Mouse (Mus musculus): ENCODE measurements around the gene Gyg. TPM values are rescaled to one million over a fixed set of nuclear protein-coding genes. Genes with fewer than 3 reads are reported as not detected.

Gyg gene
- polyA plus RNA-seq (2015; fragmentation: Nextera tagmentation; extraction: Ambion mirVana): 686 and 787 TPM in 2 replicates

DNA sequence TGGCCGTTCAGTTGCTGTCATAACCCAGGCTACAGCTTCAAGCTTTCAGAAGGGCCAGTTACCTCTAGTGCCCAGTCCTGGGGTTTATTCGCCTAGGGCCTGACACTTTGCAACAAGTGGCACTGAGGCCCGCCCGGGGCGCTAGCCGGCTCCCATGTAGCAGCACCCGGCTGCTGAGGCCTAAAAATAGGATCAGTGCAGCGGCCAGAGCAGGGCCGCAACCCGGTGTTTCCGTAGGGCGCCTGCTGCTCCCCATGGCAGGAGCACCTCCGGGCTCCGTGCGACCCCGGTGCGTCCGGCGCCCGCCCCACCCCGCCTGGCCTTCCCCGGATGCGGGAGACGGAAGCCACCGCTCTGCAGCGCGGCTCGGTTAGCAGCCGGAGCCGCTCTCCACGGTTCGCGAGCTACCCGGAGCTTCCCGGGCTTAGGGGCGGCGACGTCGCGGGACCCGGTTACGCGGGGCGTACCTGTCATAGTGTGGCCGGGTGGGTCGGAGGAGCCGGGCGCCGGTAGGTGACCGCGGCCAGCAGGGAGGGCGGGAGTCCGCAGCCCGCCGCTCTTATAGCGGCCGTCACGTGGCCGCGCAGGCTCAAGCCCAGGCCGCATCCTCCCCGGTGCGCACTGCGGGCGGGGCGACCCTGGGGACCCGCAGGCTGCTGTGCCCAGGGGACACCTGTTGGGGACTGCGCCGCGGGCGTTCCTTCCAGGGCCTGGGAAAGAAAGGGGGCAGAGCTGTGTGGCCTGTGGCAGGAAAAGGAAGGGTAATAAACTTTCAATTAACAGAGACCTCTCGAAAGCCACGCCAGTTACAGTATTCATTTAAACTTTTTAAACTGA, at the start of gene Gyg:
Gene Gyg, minus strand, starts transcription at position 787 of the 837 bp plus-strand sequence.
- H3K4me3 ChIP-seq: peak within 1 kb of the TSS; percentile 95
- H3K27me3 ChIP-seq (replicated peaks): no peaks in the 10 kb centered on the region
- peak; percentile 87 for ATAC-seq (ENCODE audit: extremely low read depth, insufficient number of reproducible peaks, low FRiP score, low TSS enrichment)
- peak within 1 kb of the TSS; percentile 79 for H3K4me2 ChIP-seq
- peak within 1 kb of the TSS; percentile 96 for H3K27ac ChIP-seq (replicated peaks)
- H3K9me3 ChIP-seq: peaks cover 6% of the 10 kb centered on the region
- H3K4me1 ChIP-seq: peaks cover 40% of the 10 kb centered on the region
- WGBS: under 1% methylated on average over 72 of the region's 73 CpGs
- peak within 1 kb of the TSS; percentile 99 for H3K9ac ChIP-seq
- peaks cover 35% of the 10 kb centered on the region for H3K36me3 ChIP-seq

DNA sequence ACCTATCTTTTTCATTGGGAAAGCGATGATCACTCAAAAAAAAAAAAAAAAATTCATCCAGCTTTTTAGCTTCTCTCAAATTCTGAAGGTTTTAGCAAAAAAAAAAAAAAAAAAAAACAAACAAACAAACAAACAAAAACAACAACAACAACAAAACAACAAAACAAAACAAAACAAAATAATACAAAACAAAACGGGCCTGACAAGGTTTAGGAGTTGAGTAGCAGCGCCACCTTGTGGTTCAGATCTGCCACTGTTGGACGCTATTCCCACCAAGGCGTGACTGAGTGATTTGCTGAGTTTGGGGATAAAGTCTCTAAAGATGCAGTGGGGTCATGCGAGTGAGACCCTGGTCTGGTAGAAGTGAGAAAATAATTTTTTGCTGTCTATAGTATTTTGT, 43.8 kb upstream of the Gyg start:
- H3K4me2 ChIP-seq: no peak overlapping the region
- H3K27ac ChIP-seq (replicated peaks): no peak overlapping the region
- no peak overlapping the region for H3K9ac ChIP-seq
- no peak for ATAC-seq (ENCODE audit: extremely low read depth, insufficient number of reproducible peaks, low FRiP score, low TSS enrichment)
- WGBS: 25% methylated on average over 6 of the region's 6 CpGs
- no peak overlapping the region for H3K4me3 ChIP-seq
- no peaks in the 10 kb centered on the region for H3K9me3 ChIP-seq
- H3K36me3 ChIP-seq: no peaks in the 10 kb centered on the region
- H3K4me1 ChIP-seq: peaks cover 11% of the 10 kb centered on the region
- no peaks in the 10 kb centered on the region for H3K27me3 ChIP-seq (replicated peaks)

DNA sequence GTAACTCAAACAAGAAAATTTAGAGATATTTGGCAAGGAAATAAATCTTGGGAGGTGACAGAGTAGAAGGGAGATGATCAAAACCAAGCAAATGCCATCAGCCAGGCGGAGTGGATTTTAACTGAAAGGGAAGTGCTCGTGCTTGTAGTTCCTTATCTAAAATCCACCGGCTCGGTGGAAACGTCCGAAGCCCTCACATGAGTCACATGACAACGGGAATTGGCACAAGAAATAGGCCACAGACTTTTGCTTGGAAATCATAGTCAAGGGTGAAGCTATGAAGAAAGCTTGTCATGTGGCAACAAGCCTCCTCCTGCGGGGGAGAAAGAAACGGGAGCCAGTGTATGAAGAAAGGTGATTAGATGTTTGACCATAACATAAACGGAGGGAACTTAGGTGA, 42.8 kb upstream of the Gyg start:
- H3K27me3 ChIP-seq (replicated peaks): no peaks in the 10 kb centered on the region
- H3K9me3 ChIP-seq: no peaks in the 10 kb centered on the region
- peak overlapping the region; percentile 27 for H3K4me2 ChIP-seq
- no peak overlapping the region for H3K27ac ChIP-seq (replicated peaks)
- no peaks in the 10 kb centered on the region for H3K36me3 ChIP-seq
- no peak overlapping the region for H3K4me3 ChIP-seq
- no peak overlapping the region for H3K9ac ChIP-seq
- H3K4me1 ChIP-seq: peaks cover 11% of the 10 kb centered on the region
- 29% methylated on average over 10 of the region's 10 CpGs for WGBS
- ATAC-seq (ENCODE audit: extremely low read depth, insufficient number of reproducible peaks, low FRiP score, low TSS enrichment): no peak

DNA sequence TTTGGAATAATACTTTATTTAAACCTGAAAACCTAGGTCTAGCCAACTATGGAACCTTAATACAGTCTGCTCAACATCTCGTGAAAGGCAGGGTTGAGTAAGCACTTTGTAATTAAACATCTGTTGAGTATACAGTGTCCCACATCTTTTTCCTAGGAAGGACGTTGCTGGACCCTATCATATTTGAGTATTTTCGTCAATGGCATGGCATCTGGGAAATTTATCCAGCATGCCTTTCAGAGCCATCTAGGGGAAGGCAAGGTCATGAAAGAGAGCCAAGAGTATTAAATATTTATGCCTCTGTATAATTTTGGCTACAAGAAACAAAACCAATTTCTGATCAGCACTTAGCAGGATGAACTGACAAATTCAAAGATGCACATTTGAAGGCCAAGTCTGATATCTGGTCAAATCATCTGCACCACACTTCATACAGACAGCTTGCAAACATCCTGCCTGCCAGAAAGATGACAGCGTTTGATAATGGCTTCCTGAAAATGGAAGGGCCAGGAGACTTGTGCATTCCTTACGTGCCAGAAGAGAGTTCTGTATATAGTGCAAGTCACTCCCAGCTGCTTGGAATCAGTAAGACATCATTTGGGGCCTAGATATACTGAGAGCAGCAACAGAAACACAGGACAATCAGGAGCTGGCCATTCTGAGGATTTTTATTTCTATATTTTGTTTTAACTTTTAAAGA, 34.0 kb upstream of the Gyg start:
- no peaks in the 10 kb centered on the region for H3K9me3 ChIP-seq
- no peak overlapping the region for H3K4me3 ChIP-seq
- WGBS: 11% methylated on average over 5 of the region's 5 CpGs
- peaks cover 13% of the 10 kb centered on the region for H3K4me1 ChIP-seq
- H3K27ac ChIP-seq (replicated peaks): peak overlapping the region; percentile 67; the same call in 1 of the 2 replicates
- no peaks in the 10 kb centered on the region for H3K36me3 ChIP-seq
- no peaks in the 10 kb centered on the region for H3K27me3 ChIP-seq (replicated peaks)
- no peak overlapping the region for H3K9ac ChIP-seq
- peak overlapping the region; percentile 27 for H3K4me2 ChIP-seq
- no peak for ATAC-seq (ENCODE audit: extremely low read depth, insufficient number of reproducible peaks, low FRiP score, low TSS enrichment)

DNA sequence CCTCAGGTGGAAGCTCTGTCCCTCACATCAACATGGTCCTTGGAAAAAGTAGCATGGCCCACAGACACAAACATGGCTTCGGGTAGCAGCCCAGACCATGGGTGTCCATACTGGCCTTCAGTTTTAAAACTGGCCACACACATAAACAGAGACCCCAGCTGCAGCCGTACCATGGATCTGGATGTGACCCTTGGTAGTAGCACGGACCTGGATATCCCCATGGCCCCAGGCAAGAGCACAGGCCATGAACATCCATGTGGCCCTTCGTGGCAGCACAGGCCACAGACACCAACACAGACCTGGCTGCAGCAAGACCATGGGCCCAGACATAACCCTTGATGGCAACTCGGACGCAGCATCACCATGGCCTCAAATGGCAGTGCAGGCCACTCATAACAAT, 17.3 kb upstream of the Gyg start:
- Histone ChIP-seq H3K4me1 (no peaks in the 10 kb centered on the region), H3K4me2 (no peak overlapping the region)
- WGBS: 86% methylated on average over 6 of the region's 6 CpGs

DNA sequence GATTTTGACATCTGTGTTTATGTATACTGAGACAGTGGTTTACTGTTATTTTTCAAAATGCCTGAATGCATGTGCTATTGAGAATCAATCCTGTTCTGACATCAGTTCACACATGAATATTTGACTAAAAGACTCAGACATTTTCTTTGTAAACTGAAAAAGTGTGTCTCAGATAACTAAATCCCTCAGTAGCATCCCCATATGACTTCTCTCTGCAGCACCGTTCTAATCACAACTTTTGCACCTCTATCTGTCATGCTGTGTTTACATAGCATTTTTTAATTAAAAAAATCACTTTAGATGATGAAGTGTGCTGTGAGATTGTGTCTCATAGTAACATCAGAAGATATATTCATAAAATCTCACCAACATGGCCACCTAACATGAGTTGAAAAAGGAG, 12.4 kb upstream of the Gyg start:
- Histone ChIP-seq H3K4me2 (no peak overlapping the region), H3K27ac (replicated peaks) (no peak overlapping the region), H3K9ac (no peak overlapping the region), H3K36me3 (no peaks in the 10 kb centered on the region), H3K9me3 (0 out of 2 replicates have a peak, but pooled peaks cover 2% of the 10 kb centered on the region), H3K27me3 (replicated peaks) (no peaks in the 10 kb centered on the region), H3K4me1 (no peaks in the 10 kb centered on the region), H3K4me3 (no peak overlapping the region)
- ATAC-seq (ENCODE audit: extremely low read depth, insufficient number of reproducible peaks, low FRiP score, low TSS enrichment): no peak
- 60% methylated on average over 1 of the region's 1 CpGs for WGBS

More for the DNA sequence above, 17.3 kb upstream of the Gyg start:
- Histone ChIP-seq H3K9ac (no peak overlapping the region), H3K27ac (replicated peaks) (no peak overlapping the region), H3K36me3 (no peaks in the 10 kb centered on the region), H3K4me3 (no peak overlapping the region), H3K9me3 (no peaks in the 10 kb centered on the region), H3K27me3 (replicated peaks) (no peaks in the 10 kb centered on the region)
- ATAC-seq (ENCODE audit: extremely low read depth, insufficient number of reproducible peaks, low FRiP score, low TSS enrichment): no peak

DNA sequence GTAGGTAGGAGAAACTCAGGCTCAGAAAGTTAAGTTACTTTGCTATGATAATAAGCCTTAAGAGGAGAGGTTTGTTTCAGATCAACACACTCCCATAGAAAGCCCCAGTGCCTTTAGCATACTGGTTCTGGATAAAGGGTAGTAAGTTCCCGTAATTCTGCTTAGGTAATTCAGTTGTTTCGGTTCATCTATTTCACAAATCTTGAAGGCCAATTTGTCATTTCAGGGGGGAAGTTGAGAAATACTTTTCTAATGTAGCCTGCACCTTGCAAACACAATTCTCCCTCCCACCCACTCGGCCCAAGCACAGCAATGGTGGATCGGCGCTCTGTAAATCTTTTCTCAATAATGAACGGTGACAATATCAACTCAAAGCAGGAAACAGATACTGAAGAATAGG, 359 bp upstream of the Gyg start:
- Histone ChIP-seq H3K4me1 (peaks cover 33% of the 10 kb centered on the region), H3K27ac (replicated peaks) (peak overlapping the region; percentile 96; the same call in 1 of the 2 replicates), H3K4me3 (peak overlapping the region; percentile 95), H3K36me3 (peaks cover 28% of the 10 kb centered on the region), H3K27me3 (replicated peaks) (no peaks in the 10 kb centered on the region), H3K9me3 (peaks cover 6% of the 10 kb centered on the region), H3K4me2 (peak overlapping the region; percentile 79), H3K9ac (peak overlapping the region; percentile 99)
- no peak for ATAC-seq (ENCODE audit: extremely low read depth, insufficient number of reproducible peaks, low FRiP score, low TSS enrichment)
- 82% methylated on average over 6 of the region's 6 CpGs for WGBS

DNA sequence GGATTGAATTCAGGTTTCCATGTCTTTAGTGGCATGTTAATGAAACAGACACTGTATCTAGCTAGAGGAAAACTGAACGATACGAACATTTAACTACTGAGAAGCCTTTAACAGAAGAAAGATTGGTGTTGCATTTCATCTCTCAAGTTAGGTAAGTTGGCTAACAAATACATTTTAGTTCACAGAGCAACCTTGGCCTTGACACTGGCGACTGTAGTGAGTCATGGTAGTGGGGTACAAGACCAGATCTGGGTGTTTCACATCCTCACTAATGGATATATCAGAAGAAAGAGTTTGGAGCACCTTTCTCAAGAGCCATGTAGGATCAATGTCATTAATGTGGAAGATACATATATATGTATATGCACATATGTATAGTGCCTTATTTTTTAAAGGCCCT, 3.5 kb downstream of the Gyg start:
- Histone ChIP-seq H3K36me3 (peaks cover 61% of the 10 kb centered on the region), H3K4me2 (peak overlapping the region; percentile 79), H3K27ac (replicated peaks) (peak overlapping the region; percentile 96), H3K9ac (peak overlapping the region; percentile 99), H3K27me3 (replicated peaks) (no peaks in the 10 kb centered on the region), H3K9me3 (no peaks in the 10 kb centered on the region), H3K4me3 (peak overlapping the region; percentile 95), H3K4me1 (peaks cover 71% of the 10 kb centered on the region)
- ATAC-seq (ENCODE audit: extremely low read depth, insufficient number of reproducible peaks, low FRiP score, low TSS enrichment): no peak
- WGBS: 67% methylated on average over 3 of the region's 3 CpGs

DNA sequence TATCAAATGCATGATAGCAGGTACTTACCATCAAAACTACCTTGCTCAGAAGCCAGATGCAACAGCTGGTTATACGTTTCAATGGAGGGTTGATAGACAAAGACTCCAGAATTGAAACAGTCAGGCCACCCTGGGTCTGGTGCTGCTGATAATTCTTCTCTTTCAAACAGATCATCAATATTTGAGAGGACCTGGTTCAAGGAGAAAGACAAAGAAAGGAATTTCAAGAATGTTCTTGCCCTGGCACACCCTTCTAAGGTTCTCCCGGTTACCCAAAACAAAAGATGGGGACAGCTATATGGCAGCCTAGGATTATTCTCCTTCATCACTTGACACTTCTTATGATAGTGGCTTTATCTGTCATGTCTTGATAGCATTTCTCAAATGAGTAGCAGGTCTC, 4.6 kb downstream of the Gyg start:
- Histone ChIP-seq H3K4me3 (peak overlapping the region; percentile 95; the same call in 1 of the 2 replicates), H3K9me3 (no peaks in the 10 kb centered on the region), H3K27me3 (replicated peaks) (no peaks in the 10 kb centered on the region), H3K27ac (replicated peaks) (peak overlapping the region; percentile 96), H3K4me2 (peak overlapping the region; percentile 79), H3K36me3 (peaks cover 63% of the 10 kb centered on the region), H3K9ac (peak overlapping the region; percentile 99), H3K4me1 (peaks cover 77% of the 10 kb centered on the region)
- WGBS: 45% methylated on average over 2 of the region's 2 CpGs
- no peak for ATAC-seq (ENCODE audit: extremely low read depth, insufficient number of reproducible peaks, low FRiP score, low TSS enrichment)

DNA sequence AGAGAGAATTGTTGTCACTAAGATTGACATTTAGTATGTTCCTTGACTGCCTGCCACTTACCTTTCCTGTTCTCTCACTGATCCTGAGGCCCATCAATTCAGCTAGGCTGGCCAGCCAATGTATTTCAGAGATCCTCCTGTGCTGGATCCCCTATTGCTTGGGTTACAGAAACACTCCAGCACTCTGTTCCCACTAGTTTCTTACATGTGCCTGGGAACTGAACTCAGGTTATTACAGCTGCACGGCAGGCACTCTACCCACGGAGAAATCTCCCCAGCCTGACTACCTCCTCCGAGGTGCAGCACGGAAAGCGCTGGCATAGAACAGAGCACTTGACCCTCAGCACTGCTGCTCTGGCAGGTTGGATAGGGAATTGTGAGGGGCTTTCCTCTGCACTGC, 7.5 kb downstream of the Gyg start:
- peak overlapping the region; percentile 99 for H3K9ac ChIP-seq
- 44% methylated on average over 5 of the region's 5 CpGs for WGBS
- H3K4me3 ChIP-seq: peak overlapping the region; percentile 13; the same call in 1 of the 2 replicates
- ATAC-seq (ENCODE audit: extremely low read depth, insufficient number of reproducible peaks, low FRiP score, low TSS enrichment): no peak
- H3K27me3 ChIP-seq (replicated peaks): no peaks in the 10 kb centered on the region
- peak overlapping the region; percentile 79 for H3K4me2 ChIP-seq
- H3K4me1 ChIP-seq: peaks cover 90% of the 10 kb centered on the region
- peaks cover 80% of the 10 kb centered on the region for H3K36me3 ChIP-seq
- peak overlapping the region; percentile 96 for H3K27ac ChIP-seq (replicated peaks)
- H3K9me3 ChIP-seq: no peaks in the 10 kb centered on the region

DNA sequence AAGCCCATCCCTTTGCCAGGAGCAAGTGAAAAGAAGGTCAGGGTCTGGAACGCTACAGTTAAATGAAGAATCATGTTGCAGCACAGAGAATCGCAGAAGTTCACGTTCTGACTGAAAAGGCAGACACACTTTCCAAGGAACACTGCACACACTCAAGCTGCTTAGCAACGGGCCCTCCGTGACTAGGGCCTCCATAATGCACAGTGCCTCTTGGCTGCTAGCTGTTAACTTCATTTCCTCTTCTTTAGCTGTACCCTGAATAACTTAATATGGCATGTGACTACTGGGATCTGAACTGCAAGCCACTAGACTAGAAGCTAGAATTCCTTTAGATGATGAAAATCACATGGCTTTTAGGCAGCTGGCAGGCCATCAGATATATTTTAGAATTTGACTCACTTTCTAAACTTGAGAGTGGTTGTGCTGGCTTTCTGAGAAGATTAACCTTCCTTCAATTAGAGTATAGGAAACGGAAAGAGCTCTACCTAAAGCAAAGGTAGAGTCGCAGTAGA, 8.2 kb downstream of the Gyg start:
- no peak for ATAC-seq (ENCODE audit: extremely low read depth, insufficient number of reproducible peaks, low FRiP score, low TSS enrichment)
- H3K4me2 ChIP-seq: peak overlapping the region; percentile 79

More for the DNA sequence above, 8.2 kb downstream of the Gyg start:
- Histone ChIP-seq H3K36me3 (peaks cover 80% of the 10 kb centered on the region), H3K9ac (peak overlapping the region; percentile 99), H3K27ac (replicated peaks) (peak overlapping the region; percentile 96), H3K9me3 (no peaks in the 10 kb centered on the region), H3K27me3 (replicated peaks) (no peaks in the 10 kb centered on the region), H3K4me1 (peaks cover 89% of the 10 kb centered on the region), H3K4me3 (no peak overlapping the region)
- 33% methylated on average over 7 of the region's 7 CpGs for WGBS
